Mouse (Mus musculus): Measurements from ENCODE around the gene Rara.
"Not testable (repeated sequence)": the region's sequence is repeated elsewhere in the genome, so short reads cannot be mapped to it uniquely, and the experiment has no call there.

DNA sequence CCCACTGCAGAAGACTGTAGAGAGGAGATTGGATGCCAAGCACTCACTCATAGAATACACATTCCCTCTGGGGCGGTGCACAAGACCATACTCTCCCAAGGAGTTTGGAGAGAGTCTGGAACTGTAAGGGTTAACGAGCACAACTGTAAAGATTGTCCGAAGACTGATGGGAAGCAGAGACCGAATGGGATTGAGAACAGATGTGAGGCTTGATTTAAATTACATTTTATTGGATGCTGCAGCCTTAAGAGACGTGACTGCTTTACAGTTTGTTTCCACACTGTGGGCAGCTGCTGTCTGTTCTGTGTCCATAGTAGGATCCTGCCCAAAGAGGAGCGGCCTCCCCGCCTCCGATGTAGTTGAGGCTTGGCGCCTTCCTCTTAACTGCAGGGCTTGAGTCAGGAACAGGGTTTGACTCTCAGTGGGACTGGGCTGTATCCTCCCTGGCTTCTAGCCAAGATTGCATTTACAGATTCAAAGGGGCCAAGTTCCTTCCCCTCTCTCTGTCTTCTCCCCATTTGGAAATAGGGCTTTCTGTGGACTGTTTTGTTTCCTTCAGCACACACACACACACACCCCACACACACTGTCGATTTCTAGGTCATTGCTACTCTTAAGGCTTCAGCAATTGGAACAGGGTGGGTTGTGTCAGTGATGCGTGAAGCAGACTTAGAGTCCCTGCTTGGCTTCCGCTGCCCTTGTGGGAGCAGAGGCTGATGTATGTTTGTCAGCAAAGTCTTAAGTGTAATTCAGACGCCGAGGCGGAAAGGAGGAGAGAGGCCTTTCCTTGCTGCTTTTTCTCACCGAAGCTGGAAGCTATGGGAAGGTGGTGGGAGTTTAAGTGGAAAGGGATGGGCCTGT, 4.5 kb upstream of the Rara start:
- not testable (repeated sequence) for TF ChIP-seq CTCF (IDR thresholded peaks at IDR 0.05; ENCODE audit: control insufficient read depth, insufficient read depth, insufficient read length); MYOD1 (IDR thresholded peaks at IDR 0.05; ENCODE audit: control insufficient read depth, insufficient read length, low read depth); MAX (IDR thresholded peaks at IDR 0.05); USF1 (IDR thresholded peaks at IDR 0.05; ENCODE audit: low read depth); MYOG (IDR thresholded peaks at IDR 0.05; ENCODE audit: control insufficient read depth, extremely low read depth, insufficient read length); CEBPB (IDR thresholded peaks at IDR 0.05; ENCODE audit: low read depth)

Measured in C2C12 (cell line).